Mouse (Mus musculus) neutrophil, adult 59 days (primary cell): ENCODE data around the gene Foxp3. TPM values are rescaled to one million over a fixed set of nuclear protein-coding genes. Genes with fewer than 3 reads are reported as not detected.

ENCODE experiments used
- total RNA-seq, 2 experiments: library from RNA; stranded (reverse); gene quantifications; 1 replicate in 1 of 2; 2 replicates in 1 of 2; pipeline ENCODE4 v1.2.4; 2023

The Foxp3 gene
- total RNA-seq = under 1 TPM in 1 of 2 experiments, not detected in 1; 0.58 TPM

GRCm38 (mm10) chrX:7573176-7574086 lies at the start of gene Foxp3:
Gene Foxp3, plus strand, starts transcription at chrX:7573644.

GRCm38 (mm10) chrX:7574087-7574884 lies 842 bp downstream of the Foxp3 start, which contains the start of gene Ppp1r3f:
Gene Ppp1r3f, minus strand, starts transcription at chrX:7574283.

GRCm38 (mm10) chrX:7604879-7605574 lies 31.6 kb downstream of the Foxp3 start, which contains the start of gene Ccdc22:
Gene Ccdc22, minus strand, starts transcription at chrX:7605517.

GRCm38 (mm10) chrX:7606783-7607182 lies 33.3 kb downstream of the Foxp3 start, which contains the start of gene Cacna1f:
Gene Cacna1f, plus strand, starts transcription at chrX:7607083.

GRCm38 (mm10) chrX:7638401-7639091 lies 65.1 kb downstream of the Foxp3 start, which contains the start of gene Syp:
Gene Syp, plus strand, starts transcription at chrX:7638471.

Other genes starting within 250 kb of the Foxp3 start
- under 1 TPM; 0.18 to 0.66 TPM for gene Usp27x, start 197.8 kb upstream of the Foxp3 start, total RNA-seq
- 1 to 10 TPM; 1.3 to 1.6 TPM for gene Ppp1r3f, start 639 bp downstream of the Foxp3 start, total RNA-seq
- gene Ccdc22, start 31.9 kb downstream of the Foxp3 start, total RNA-seq = 10 to 100 TPM; 17.3 to 20.8 TPM
- under 1 TPM; 0.24 to 0.49 TPM for gene Cacna1f, start 33.4 kb downstream of the Foxp3 start, total RNA-seq
- 1 to 10 TPM; 1.3 to 2.0 TPM for gene Syp, start 64.8 kb downstream of the Foxp3 start, total RNA-seq
- gene Prickle3, start 83.6 kb downstream of the Foxp3 start, total RNA-seq = 10 to 100 TPM; 39.8 to 50.1 TPM
- gene Plp2, start 97.7 kb downstream of the Foxp3 start, total RNA-seq = 100 to 1,000 TPM; 469 to 499 TPM
- gene Magix, start 107.6 kb downstream of the Foxp3 start, total RNA-seq = under 1 TPM; 0.27 to 0.35 TPM
- gene Gpkow, start 123.5 kb downstream of the Foxp3 start, total RNA-seq = 10 to 100 TPM; 30.3 to 38.9 TPM
- gene Wdr45, start 140.7 kb downstream of the Foxp3 start, total RNA-seq = 10 to 100 TPM; 46.7 to 57.0 TPM
- not detected for gene Gm45208, start 148.6 kb downstream of the Foxp3 start, total RNA-seq
- 1 to 10 TPM; 3.8 to 5.6 TPM for gene Praf2, start 154.8 kb downstream of the Foxp3 start, total RNA-seq
- gene Ccdc120, start 177.3 kb downstream of the Foxp3 start, total RNA-seq = under 1 TPM in 1 of 2 experiments, not detected in 1; 0.18 TPM
- 10 to 100 TPM; 63.8 to 76.2 TPM for gene Tfe3, start 188.9 kb downstream of the Foxp3 start, total RNA-seq
- 100 to 1,000 TPM; 135 to 144 TPM for gene Gripap1, start 216.1 kb downstream of the Foxp3 start, total RNA-seq
- 1 to 10 TPM; 1.3 to 5.8 TPM for gene Kcnd1, start 248.6 kb downstream of the Foxp3 start, total RNA-seq